Mouse (Mus musculus): ENCODE measurements around the gene Mrgprb5. TPM values are rescaled to one million over a fixed set of nuclear protein-coding genes. Genes with fewer than 3 reads are reported as not detected.

Mrgprb5 gene
- polyA plus RNA-seq, 1 experiment from 2014 or later, result not detected

Other genes starting within 250 kb of the Mrgprb5 start
- gene Mrgpra4, start 186.9 kb downstream of the Mrgprb5 start, polyA plus RNA-seq (2015; fragmentation: Nextera tagmentation; extraction: Ambion mirVana), result not detected in 2 replicates
- not detected in 2 replicates for gene Mrgprx1, start 141.4 kb downstream of the Mrgprb5 start, polyA plus RNA-seq (2015; fragmentation: Nextera tagmentation; extraction: Ambion mirVana)
- gene Mrgprb4, start 30.3 kb upstream of the Mrgprb5 start, polyA plus RNA-seq (2015; fragmentation: Nextera tagmentation; extraction: Ambion mirVana), result not detected in 2 replicates
- not detected in 2 replicates for gene Mrgprb8, start 219.5 kb upstream of the Mrgprb5 start, polyA plus RNA-seq (2015; fragmentation: Nextera tagmentation; extraction: Ambion mirVana)